Mouse (Mus musculus) hindbrain, postnatal 0 days (tissue): Measurements from ENCODE around the gene F5. TPM values are rescaled to one million over a fixed set of nuclear protein-coding genes. Genes with fewer than 3 reads are reported as not detected.

Experiments
- ATAC-seq: fragments of 200-750 bp; cut with Nextera tagmentation; 2 replicates; pipeline ENCODE4 v1.8.0; 2017; ENCODE audit warnings: mild to moderate bottlenecking, moderate TSS enrichment, moderate library complexity
- DNase-seq: peaks from one replicate; pipeline ENCODE4 v3.0.0-alpha.2; 2015; ENCODE audit warnings: low spot score
- H3K27ac ChIP-seq: fragments of 300-500 bp; sonication (generic); 2 replicates; pipeline ENCODE4 v1.5.1; 2014; ENCODE audit warnings: mild to moderate bottlenecking
- H3K27me3 ChIP-seq: fragments of 300-500 bp; sonication (generic); 2 replicates; pipeline ENCODE4 v1.6.1; 2014; ENCODE audit warnings: low read length, mixed read lengths; ENCODE audit not compliant: insufficient read depth
- H3K36me3 ChIP-seq: fragments of 300-500 bp; sonication (generic); 2 replicates; pipeline ENCODE4 v1.6.1; 2014; ENCODE audit warnings: low read length, mixed read lengths; ENCODE audit not compliant: insufficient read depth
- H3K4me1 ChIP-seq: fragments of 300-500 bp; sonication (generic); 2 replicates; pipeline ENCODE4 v1.6.1; 2014; ENCODE audit warnings: antibody characterized with exemption, low read length, mixed read lengths; ENCODE audit not compliant: insufficient read depth
- H3K4me2 ChIP-seq: fragments of 300-500 bp; sonication (generic); 2 replicates; pipeline ENCODE4 v1.6.1; 2014; ENCODE audit warnings: low read depth, mild to moderate bottlenecking, low read length, moderate library complexity, mixed read lengths
- H3K4me3 ChIP-seq: fragments of 300-500 bp; sonication (generic); 2 replicates; pipeline ENCODE4 v1.5.1; 2014; ENCODE audit warnings: low read length
- H3K9ac ChIP-seq: fragments of 300-500 bp; sonication (generic); replicated peaks from 2 replicates; pipeline ENCODE4 v1.6.1; 2014; ENCODE audit warnings: mild to moderate bottlenecking, low read length, moderate library complexity, mixed read lengths
- H3K9me3 ChIP-seq: fragments of 300-500 bp; sonication (generic); 2 replicates; pipeline ENCODE4 v1.6.1; 2016; ENCODE audit warnings: low read length, mixed read lengths
- CTCF ChIP-seq: IDR thresholded peaks from 2 replicates; pipeline ENCODE4 v1.5.1; 2016; ENCODE audit warnings: antibody characterized with exemption, control low read depth, low read depth
- WGBS: fragments of 180-500 bp; shearing (Covaris S2); extraction: QIAGEN DNeasy Blood & Tissue Kit; methylation state at CpG from one replicate; pipeline ENCODE4 v1.1.7; 2014; 5-methylcytosine and 5-hydroxymethylcytosine counted together
- polyA plus RNA-seq: library from polyadenylated mRNA; unstranded; fragments of >200 nt; fragmentation: Nextera tagmentation; extraction: Ambion mirVana; gene quantifications from 2 replicates; pipeline ENCODE4 v1.2.1, GENCODE M21; 2015
- total RNA-seq: library from RNA; depleted of rRNA; stranded (reverse); fragments of >200 nt; gene quantifications from 2 replicates; pipeline ENCODE4 v1.2.3, GENCODE M21; 2014

Gene F5
- total and polyA plus RNA-seq, 2 experiments from 2014 or later, result 0.09 to 0.26 TPM

GRCm38 (mm10) chr1:164135360-164135759, 16.3 kb upstream of the F5 start:
- Histone ChIP-seq H3K9me3 (no peaks in the 10 kb centered on the region), H3K27ac (no peak overlapping the region), H3K36me3 (no peaks in the 10 kb centered on the region), H3K4me1 (no peaks in the 10 kb centered on the region), H3K9ac (no peak overlapping the region), H3K27me3 (no peaks in the 10 kb centered on the region), H3K4me3 (no peak overlapping the region), H3K4me2 (no peak overlapping the region)
- ATAC-seq (no peak), DNase-seq (no peak)
- WGBS, result 71% methylated on average over 5 of the region's 5 CpGs
- no peak for TF ChIP-seq CTCF

- no peaks in the 10 kb centered on the region for H3K27me3 ChIP-seq
- H3K36me3 ChIP-seq, result no peaks in the 10 kb centered on the region
- DNase-seq (no peak), ATAC-seq (no peak)
- H3K4me2 ChIP-seq, result no peak overlapping the region
- no peaks in the 10 kb centered on the region for H3K9me3 ChIP-seq
- H3K9ac ChIP-seq, result no peak overlapping the region
- 80% methylated on average over 11 of the region's 11 CpGs for WGBS
- no peak for TF ChIP-seq CTCF
- no peaks in the 10 kb centered on the region for H3K4me1 ChIP-seq
- H3K27ac ChIP-seq, result no peak overlapping the region
- no peak overlapping the region for H3K4me3 ChIP-seq
Observed at GRCm38 (mm10) chr1:164135960-164136359, 15.7 kb upstream of the F5 start.

- ATAC-seq (no peak), DNase-seq (no peak)
- Histone ChIP-seq H3K9me3 (no peaks in the 10 kb centered on the region), H3K27ac (no peak overlapping the region), H3K27me3 (no peaks in the 10 kb centered on the region), H3K9ac (no peak overlapping the region), H3K4me1 (no peaks in the 10 kb centered on the region), H3K4me2 (no peak overlapping the region), H3K4me3 (no peak overlapping the region), H3K36me3 (no peaks in the 10 kb centered on the region)
- no peak for TF ChIP-seq CTCF
- whole genome bisulfite sequencing, result 71% methylated on average over 6 of the region's 6 CpGs
Observed at GRCm38 (mm10) chr1:164136636-164137035, 15.0 kb upstream of the F5 start.

GRCm38 (mm10) chr1:164138365-164139130, 13.1 kb upstream of the F5 start:
- Histone ChIP-seq H3K36me3 (no peaks in the 10 kb centered on the region), H3K27ac (no peak overlapping the region), H3K27me3 (no peaks in the 10 kb centered on the region), H3K9me3 (no peaks in the 10 kb centered on the region), H3K9ac (no peak overlapping the region), H3K4me1 (no peaks in the 10 kb centered on the region), H3K4me2 (peak overlapping the region; percentile 16; the same call in 1 of the 2 replicates), H3K4me3 (no peak overlapping the region)
- TF ChIP-seq CTCF, result peak; percentile 90
- peak; percentile 86 for DNase-seq
- 9% methylated on average over 5 of the region's 5 CpGs for WGBS
- ATAC-seq, result peak; percentile 88

- Histone ChIP-seq H3K27ac (no peak overlapping the region), H3K9me3 (no peaks in the 10 kb centered on the region), H3K9ac (no peak overlapping the region), H3K4me2 (no peak overlapping the region), H3K4me3 (no peak overlapping the region), H3K27me3 (no peaks in the 10 kb centered on the region), H3K4me1 (no peaks in the 10 kb centered on the region), H3K36me3 (no peaks in the 10 kb centered on the region)
- ATAC-seq, result no peak
- DNase-seq, result no peak
- WGBS, result 71% methylated on average over 4 of the region's 4 CpGs
- TF ChIP-seq CTCF, result no peak
Observed at GRCm38 (mm10) chr1:164139464-164139863, 12.2 kb upstream of the F5 start.

- 94% methylated on average over 7 of the region's 7 CpGs for WGBS
- no peaks in the 10 kb centered on the region for H3K36me3 ChIP-seq
- no peaks in the 10 kb centered on the region for H3K27me3 ChIP-seq
- H3K4me2 ChIP-seq, result no peak overlapping the region
- H3K4me3 ChIP-seq, result no peak overlapping the region
- H3K9ac ChIP-seq, result no peak overlapping the region
- H3K4me1 ChIP-seq, result no peaks in the 10 kb centered on the region
- no peak for TF ChIP-seq CTCF
- DNase-seq (no peak), ATAC-seq (no peak)
- H3K27ac ChIP-seq, result no peak overlapping the region
- no peaks in the 10 kb centered on the region for H3K9me3 ChIP-seq
Observed at GRCm38 (mm10) chr1:164149083-164149482, 2.6 kb upstream of the F5 start.

GRCm38 (mm10) chr1:164152836-164153235, 1.2 kb downstream of the F5 start:
- ATAC-seq (no peak), DNase-seq (no peak)
- WGBS, result 94% methylated on average over 5 of the region's 5 CpGs
- no peak for TF ChIP-seq CTCF
- Histone ChIP-seq H3K27ac (no peak overlapping the region), H3K36me3 (no peaks in the 10 kb centered on the region), H3K9me3 (no peaks in the 10 kb centered on the region), H3K4me3 (no peak overlapping the region), H3K9ac (no peak overlapping the region), H3K27me3 (no peaks in the 10 kb centered on the region), H3K4me1 (no peaks in the 10 kb centered on the region), H3K4me2 (no peak overlapping the region)
